Mouse (Mus musculus): ENCODE measurements around the gene Dnajc1. TPM values are rescaled to one million over a fixed set of nuclear protein-coding genes. Genes with fewer than 3 reads are reported as not detected.

The Dnajc1 gene
- polyA plus RNA-seq, 1 experiment from 2014 or later = 45.3 TPM

- 66% methylated on average over 3 of the region's 3 CpGs for WGBS
- Histone ChIP-seq H3K27ac (replicated peaks) (no peak overlapping the region), H3K9ac (no peak overlapping the region), H3K27me3 (no peaks in the 10 kb centered on the region), H3K9me3 (replicated peaks) (no peaks in the 10 kb centered on the region), H3K4me1 (peaks cover 5% of the 10 kb centered on the region), H3K36me3 (peaks cover 44% of the 10 kb centered on the region), H3K4me2 (replicated peaks) (no peak overlapping the region), H3K4me3 (replicated peaks) (no peak overlapping the region)
- peak; percentile 50; the same call in 1 of the 2 replicates for ATAC-seq (ENCODE audit: insufficient number of reproducible peaks, low FRiP score, low TSS enrichment, low read depth)
Observed at GRCm38 (mm10) chr2:18217867-18218266, 174.8 kb downstream of the Dnajc1 start.

GRCm38 (mm10) chr2:18214031-18214430 is 178.6 kb downstream of the Dnajc1 start:
- Histone ChIP-seq H3K4me2 (replicated peaks) (no peak overlapping the region), H3K9ac (no peak overlapping the region), H3K27ac (replicated peaks) (no peak overlapping the region), H3K4me3 (replicated peaks) (no peak overlapping the region), H3K4me1 (peaks cover 5% of the 10 kb centered on the region), H3K27me3 (no peaks in the 10 kb centered on the region), H3K36me3 (peaks cover 67% of the 10 kb centered on the region), H3K9me3 (replicated peaks) (no peaks in the 10 kb centered on the region)
- 0 out of 2 replicates have a peak, but pooled peaks have one; percentile 26 for ATAC-seq (ENCODE audit: insufficient number of reproducible peaks, low FRiP score, low TSS enrichment, low read depth)
- 51% methylated on average over 2 of the region's 2 CpGs for WGBS

- H3K27ac ChIP-seq (replicated peaks) = no peak overlapping the region
- H3K36me3 ChIP-seq = peaks cover 73% of the 10 kb centered on the region
- no peak for ATAC-seq (ENCODE audit: insufficient number of reproducible peaks, low FRiP score, low TSS enrichment, low read depth)
- 88% methylated on average over 4 of the region's 4 CpGs for WGBS
- H3K9me3 ChIP-seq (replicated peaks) = no peaks in the 10 kb centered on the region
- H3K9ac ChIP-seq = no peak overlapping the region
- H3K4me2 ChIP-seq (replicated peaks) = no peak overlapping the region
- H3K27me3 ChIP-seq = no peaks in the 10 kb centered on the region
- no peaks in the 10 kb centered on the region for H3K4me1 ChIP-seq
- H3K4me3 ChIP-seq (replicated peaks) = no peak overlapping the region
Observed at GRCm38 (mm10) chr2:18209948-18210347, 182.7 kb downstream of the Dnajc1 start.

GRCm38 (mm10) chr2:18209211-18209823 is 183.3 kb downstream of the Dnajc1 start:
- H3K4me2 ChIP-seq (replicated peaks) = no peak overlapping the region
- 87% methylated on average over 7 of the region's 7 CpGs for WGBS
- H3K9me3 ChIP-seq (replicated peaks) = no peaks in the 10 kb centered on the region
- no peaks in the 10 kb centered on the region for H3K27me3 ChIP-seq
- peaks cover 72% of the 10 kb centered on the region for H3K36me3 ChIP-seq
- no peak overlapping the region for H3K27ac ChIP-seq (replicated peaks)
- no peak for ATAC-seq (ENCODE audit: insufficient number of reproducible peaks, low FRiP score, low TSS enrichment, low read depth)
- H3K9ac ChIP-seq = no peak overlapping the region
- H3K4me1 ChIP-seq = no peaks in the 10 kb centered on the region
- no peak overlapping the region for H3K4me3 ChIP-seq (replicated peaks)

GRCm38 (mm10) chr2:18208578-18208977 is 184.1 kb downstream of the Dnajc1 start:
- Histone ChIP-seq H3K27me3 (no peaks in the 10 kb centered on the region), H3K4me1 (no peaks in the 10 kb centered on the region), H3K4me3 (replicated peaks) (no peak overlapping the region), H3K4me2 (replicated peaks) (no peak overlapping the region), H3K36me3 (peaks cover 70% of the 10 kb centered on the region), H3K27ac (replicated peaks) (no peak overlapping the region), H3K9ac (no peak overlapping the region), H3K9me3 (replicated peaks) (no peaks in the 10 kb centered on the region)
- WGBS = 83% methylated on average over 6 of the region's 6 CpGs
- ATAC-seq (ENCODE audit: insufficient number of reproducible peaks, low FRiP score, low TSS enrichment, low read depth) = no peak

- Histone ChIP-seq H3K9me3 (replicated peaks) (no peaks in the 10 kb centered on the region), H3K27ac (replicated peaks) (no peak overlapping the region), H3K4me2 (replicated peaks) (no peak overlapping the region), H3K4me3 (replicated peaks) (no peak overlapping the region), H3K36me3 (peaks cover 70% of the 10 kb centered on the region), H3K27me3 (no peaks in the 10 kb centered on the region), H3K9ac (no peak overlapping the region), H3K4me1 (no peaks in the 10 kb centered on the region)
- WGBS = 76% methylated on average over 10 of the region's 10 CpGs
- ATAC-seq (ENCODE audit: insufficient number of reproducible peaks, low FRiP score, low TSS enrichment, low read depth) = no peak
Observed at GRCm38 (mm10) chr2:18206811-18207210, 185.8 kb downstream of the Dnajc1 start.

GRCm38 (mm10) chr2:18205118-18205517 is 187.5 kb downstream of the Dnajc1 start:
- Histone ChIP-seq H3K4me3 (replicated peaks) (no peak overlapping the region), H3K9me3 (replicated peaks) (no peaks in the 10 kb centered on the region), H3K36me3 (peaks cover 61% of the 10 kb centered on the region), H3K27ac (replicated peaks) (no peak overlapping the region), H3K4me1 (no peaks in the 10 kb centered on the region), H3K27me3 (no peaks in the 10 kb centered on the region), H3K9ac (no peak overlapping the region), H3K4me2 (replicated peaks) (no peak overlapping the region)
- WGBS = 66% methylated on average over 3 of the region's 3 CpGs
- no peak for ATAC-seq (ENCODE audit: insufficient number of reproducible peaks, low FRiP score, low TSS enrichment, low read depth)

GRCm38 (mm10) chr2:18202923-18203322 is 189.7 kb downstream of the Dnajc1 start:
- Histone ChIP-seq H3K36me3 (peaks cover 56% of the 10 kb centered on the region), H3K27me3 (no peaks in the 10 kb centered on the region), H3K4me2 (replicated peaks) (no peak overlapping the region), H3K9ac (no peak overlapping the region), H3K4me1 (no peaks in the 10 kb centered on the region), H3K4me3 (replicated peaks) (no peak overlapping the region), H3K9me3 (replicated peaks) (no peaks in the 10 kb centered on the region), H3K27ac (replicated peaks) (no peak overlapping the region)
- no peak for ATAC-seq (ENCODE audit: insufficient number of reproducible peaks, low FRiP score, low TSS enrichment, low read depth)
- 95% methylated on average over 4 of the region's 4 CpGs for WGBS

- Histone ChIP-seq H3K9me3 (replicated peaks) (no peaks in the 10 kb centered on the region), H3K4me1 (no peaks in the 10 kb centered on the region), H3K27me3 (no peaks in the 10 kb centered on the region), H3K4me3 (replicated peaks) (no peak overlapping the region), H3K27ac (replicated peaks) (no peak overlapping the region), H3K4me2 (replicated peaks) (no peak overlapping the region), H3K36me3 (peaks cover 51% of the 10 kb centered on the region), H3K9ac (no peak overlapping the region)
- 79% methylated on average over 1 of the region's 1 CpGs for WGBS
- ATAC-seq (ENCODE audit: insufficient number of reproducible peaks, low FRiP score, low TSS enrichment, low read depth) = no peak
Observed at GRCm38 (mm10) chr2:18201820-18202462, 190.7 kb downstream of the Dnajc1 start.

GRCm38 (mm10) chr2:18195691-18196396 is 196.8 kb downstream of the Dnajc1 start:
- peak; percentile 57; the same call in 1 of the 2 replicates for ATAC-seq (ENCODE audit: insufficient number of reproducible peaks, low FRiP score, low TSS enrichment, low read depth)
- WGBS = 58% methylated on average over 3 of the region's 3 CpGs
- no peak overlapping the region for H3K4me2 ChIP-seq (replicated peaks)
- no peak overlapping the region for H3K4me3 ChIP-seq (replicated peaks)
- peaks cover 4% of the 10 kb centered on the region; the same call in 1 of the 2 replicates for H3K4me1 ChIP-seq
- H3K9me3 ChIP-seq (replicated peaks) = no peaks in the 10 kb centered on the region
- H3K27me3 ChIP-seq = no peaks in the 10 kb centered on the region
- H3K36me3 ChIP-seq = peaks cover 16% of the 10 kb centered on the region
- no peak overlapping the region for H3K27ac ChIP-seq (replicated peaks)
- no peak overlapping the region for H3K9ac ChIP-seq

- Histone ChIP-seq H3K4me1 (peaks cover 4% of the 10 kb centered on the region; the same call in 1 of the 2 replicates), H3K27ac (replicated peaks) (no peak overlapping the region)
- WGBS = 83% methylated on average over 4 of the region's 4 CpGs
Observed at GRCm38 (mm10) chr2:18195285-18195684, 197.3 kb downstream of the Dnajc1 start.

More at GRCm38 (mm10) chr2:18195285-18195684, 197.3 kb downstream of the Dnajc1 start:
- H3K27me3 ChIP-seq = no peaks in the 10 kb centered on the region
- no peak overlapping the region for H3K4me3 ChIP-seq (replicated peaks)
- H3K36me3 ChIP-seq = peaks cover 16% of the 10 kb centered on the region
- no peaks in the 10 kb centered on the region for H3K9me3 ChIP-seq (replicated peaks)
- H3K4me2 ChIP-seq (replicated peaks) = no peak overlapping the region
- ATAC-seq (ENCODE audit: insufficient number of reproducible peaks, low FRiP score, low TSS enrichment, low read depth) = no peak
- H3K9ac ChIP-seq = no peak overlapping the region

Measured in embryonic facial prominence, embryonic 15.5 days (tissue).